Mouse (Mus musculus) 416B (cell line): Measurements from ENCODE around the gene Prkaa2.
A peak's percentile ranks its signal among the peaks of the same experiment; 100 is the strongest.

Experiments
- DNase-seq: peaks from one replicate; pipeline ENCODE4 v3.0.0; 2011; ENCODE audit warnings: low read depth

The Prkaa2 gene

GRCm38 (mm10) chr4:105109199-105109989 is at the start of gene Prkaa2:
Gene Prkaa2, minus strand, starts transcription at chr4:105109890.
- no peak for DNase-seq

- no peak for DNase-seq
Observed at GRCm38 (mm10) chr4:105159531-105159870, 49.8 kb upstream of the Prkaa2 start.

GRCm38 (mm10) chr4:105158651-105159530 is 49.2 kb upstream of the Prkaa2 start:
- no peak for DNase-seq

GRCm38 (mm10) chr4:105158169-105158555 is 48.5 kb upstream of the Prkaa2 start:
- DNase-seq: no peak

GRCm38 (mm10) chr4:105157276-105158168 is 47.8 kb upstream of the Prkaa2 start, which contains the start of gene Plpp3:
Gene Plpp3, plus strand, starts transcription at chr4:105157347.
- no peak for DNase-seq

GRCm38 (mm10) chr4:105156955-105157275 is 47.2 kb upstream of the Prkaa2 start:
- no peak for DNase-seq

GRCm38 (mm10) chr4:105156281-105156680 is 46.6 kb upstream of the Prkaa2 start:
- DNase-seq: no peak

- no peak for DNase-seq
Observed at GRCm38 (mm10) chr4:105153227-105153626, 43.5 kb upstream of the Prkaa2 start.

GRCm38 (mm10) chr4:105151911-105152690 is 42.4 kb upstream of the Prkaa2 start:
- DNase-seq: peak; percentile 56

- peak; percentile 4 for DNase-seq
Observed at GRCm38 (mm10) chr4:105149492-105149891, 39.8 kb upstream of the Prkaa2 start.

GRCm38 (mm10) chr4:105133350-105134050 is 23.8 kb upstream of the Prkaa2 start:
- no peak for DNase-seq

- no peak for DNase-seq
Observed at GRCm38 (mm10) chr4:105131756-105132314, 22.1 kb upstream of the Prkaa2 start.

- DNase-seq: no peak
Observed at GRCm38 (mm10) chr4:105129212-105129611, 19.5 kb upstream of the Prkaa2 start.

GRCm38 (mm10) chr4:105122429-105122828 is 12.7 kb upstream of the Prkaa2 start:
- peak; percentile 1 for DNase-seq

- DNase-seq: no peak
Observed at GRCm38 (mm10) chr4:105121081-105121480, 11.4 kb upstream of the Prkaa2 start.

- DNase-seq: no peak
Observed at GRCm38 (mm10) chr4:105113468-105113867, 3.8 kb upstream of the Prkaa2 start.

- no peak for DNase-seq
Observed at GRCm38 (mm10) chr4:105113042-105113441, 3.4 kb upstream of the Prkaa2 start.

- no peak for DNase-seq
Observed at GRCm38 (mm10) chr4:105111770-105112169, 2.1 kb upstream of the Prkaa2 start.

- DNase-seq: no peak
Observed at GRCm38 (mm10) chr4:105110684-105111035, 970 bp upstream of the Prkaa2 start.

GRCm38 (mm10) chr4:105109990-105110683 is 447 bp upstream of the Prkaa2 start:
- no peak for DNase-seq
